Mouse (Mus musculus) urinary bladder, postnatal 36 days (tissue): ENCODE data around the gene Hnrnpll.
"Not testable (repeated sequence)": the region's sequence is repeated elsewhere in the genome, so short reads cannot be mapped to it uniquely, and the experiment has no call there.

ENCODE experiments used
- DNase-seq, 2 experiments: peaks; one replicate each; pipeline ENCODE4 v3.0.0; 2022; ENCODE audit warnings: low spot score in 2 of 2, mixed read lengths in 1 of 2

Gene Hnrnpll

GRCm38 (mm10) chr17:80059731-80060130 is 2.4 kb downstream of the Hnrnpll start:
- DNase-seq, result no peak

GRCm38 (mm10) chr17:80058501-80058900 is 3.6 kb downstream of the Hnrnpll start:
- no peak for DNase-seq

- no peak for DNase-seq
Measured at GRCm38 (mm10) chr17:80053931-80054734, 8.0 kb downstream of the Hnrnpll start.

- DNase-seq, result no peak
Measured at GRCm38 (mm10) chr17:80051682-80052081, 10.5 kb downstream of the Hnrnpll start.

GRCm38 (mm10) chr17:80049300-80049699 is 12.8 kb downstream of the Hnrnpll start:
- not testable (repeated sequence) for DNase-seq

GRCm38 (mm10) chr17:80048230-80048629 is 13.9 kb downstream of the Hnrnpll start:
- DNase-seq, result peak; percentile 32

- no peak for DNase-seq
Measured at GRCm38 (mm10) chr17:80041739-80042138, 20.4 kb downstream of the Hnrnpll start.

GRCm38 (mm10) chr17:80028675-80029074 is 33.5 kb downstream of the Hnrnpll start:
- DNase-seq, result no peak

- DNase-seq, result no peak
Measured at GRCm38 (mm10) chr17:80026189-80026936, 35.8 kb downstream of the Hnrnpll start.

GRCm38 (mm10) chr17:80022090-80022489 is 40.0 kb downstream of the Hnrnpll start:
- no peak for DNase-seq

- no peak for DNase-seq
Measured at GRCm38 (mm10) chr17:80020495-80020894, 41.6 kb downstream of the Hnrnpll start.

GRCm38 (mm10) chr17:80018976-80019541 is 43.1 kb downstream of the Hnrnpll start:
- DNase-seq, result no peak

- no peak for DNase-seq
Measured at GRCm38 (mm10) chr17:80018239-80018975, 43.7 kb downstream of the Hnrnpll start.

GRCm38 (mm10) chr17:80017389-80017788 is 44.7 kb downstream of the Hnrnpll start:
- DNase-seq, result peak; percentile 11 to 37

- DNase-seq, result not testable (repeated sequence)
Measured at GRCm38 (mm10) chr17:80016400-80016799, 45.7 kb downstream of the Hnrnpll start.

GRCm38 (mm10) chr17:80014361-80014809 is 47.7 kb downstream of the Hnrnpll start:
- no peak for DNase-seq

- DNase-seq, result no peak
Measured at GRCm38 (mm10) chr17:80009926-80010325, 52.2 kb downstream of the Hnrnpll start.

- DNase-seq, result peak; percentile 8 to 40
Measured at GRCm38 (mm10) chr17:80008847-80009246, 53.3 kb downstream of the Hnrnpll start.

- peak; percentile 38 to 72 for DNase-seq
Measured at GRCm38 (mm10) chr17:80004345-80005239, 57.5 kb downstream of the Hnrnpll start.

GRCm38 (mm10) chr17:80003851-80004250 is 58.3 kb downstream of the Hnrnpll start:
- DNase-seq, result not testable (repeated sequence)
